Mouse (Mus musculus): ENCODE data around the gene Cxcl14.

DNA sequence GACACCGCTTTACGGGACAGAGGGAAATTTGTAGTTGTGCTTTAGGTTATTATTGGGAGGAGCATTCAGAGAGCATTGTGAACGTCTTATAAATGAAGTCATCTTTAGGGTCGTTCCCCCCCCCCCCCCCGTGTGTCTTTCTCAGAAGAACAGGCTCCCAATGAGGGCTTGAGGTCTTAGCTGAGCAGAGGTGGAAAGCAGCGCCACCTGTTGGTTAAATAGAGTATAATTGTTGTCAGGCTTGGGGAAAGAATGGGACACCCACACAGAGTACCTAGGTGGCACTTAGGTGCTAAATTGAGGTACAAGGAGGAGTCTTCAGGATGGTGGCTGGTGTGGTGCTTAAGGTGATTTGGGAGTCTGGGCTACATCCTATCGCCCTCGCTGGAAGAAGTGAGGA lies 29.9 kb downstream of the Cxcl14 start:
- TF ChIP-seq CHD2 (IDR thresholded peaks at IDR 0.05; ENCODE audit: low read depth, low read length) (no peak), MAFK (IDR thresholded peaks at IDR 0.05; ENCODE audit: insufficient read depth, low read depth, low read length) (no peak), HCFC1 (IDR thresholded peaks at IDR 0.05; ENCODE audit: borderline replicate concordance, insufficient read depth, low read length) (no peak), ZNF384 (IDR thresholded peaks at IDR 0.05; ENCODE audit: low read depth, low read length) (no peak)

All from ES-E14 (cell line).